Mouse (Mus musculus): ENCODE results near the gene Psmc1.

GRCm38 (mm10) chr12:100124913-100125798 is 15.2 kb downstream of the Psmc1 start:
- TF ChIP-seq CTCF (IDR thresholded peaks at IDR 0.05; ENCODE audit: control insufficient read depth, insufficient read depth, low read length) (peak; percentile 37; the same call in 1 of the 2 replicates), POLR2A (IDR thresholded peaks at IDR 0.05; ENCODE audit: borderline replicate concordance, control insufficient read depth, low read depth, low read length) (no peak)

Measured in bone marrow, adult 2 months (tissue).